Mouse (Mus musculus) kidney, postnatal 36 days (tissue): Measurements from ENCODE around the gene Upb1.
"Not testable (repeated sequence)": the region's sequence is repeated elsewhere in the genome, so short reads cannot be mapped to it uniquely, and the experiment has no call there.

ENCODE experiments used
- DNase-seq, 2 experiments: peaks; one replicate each; pipeline ENCODE4 v3.0.0; 2021 to 2022; ENCODE audit warnings: mixed read lengths in 2 of 2

Upb1 gene

DNA sequence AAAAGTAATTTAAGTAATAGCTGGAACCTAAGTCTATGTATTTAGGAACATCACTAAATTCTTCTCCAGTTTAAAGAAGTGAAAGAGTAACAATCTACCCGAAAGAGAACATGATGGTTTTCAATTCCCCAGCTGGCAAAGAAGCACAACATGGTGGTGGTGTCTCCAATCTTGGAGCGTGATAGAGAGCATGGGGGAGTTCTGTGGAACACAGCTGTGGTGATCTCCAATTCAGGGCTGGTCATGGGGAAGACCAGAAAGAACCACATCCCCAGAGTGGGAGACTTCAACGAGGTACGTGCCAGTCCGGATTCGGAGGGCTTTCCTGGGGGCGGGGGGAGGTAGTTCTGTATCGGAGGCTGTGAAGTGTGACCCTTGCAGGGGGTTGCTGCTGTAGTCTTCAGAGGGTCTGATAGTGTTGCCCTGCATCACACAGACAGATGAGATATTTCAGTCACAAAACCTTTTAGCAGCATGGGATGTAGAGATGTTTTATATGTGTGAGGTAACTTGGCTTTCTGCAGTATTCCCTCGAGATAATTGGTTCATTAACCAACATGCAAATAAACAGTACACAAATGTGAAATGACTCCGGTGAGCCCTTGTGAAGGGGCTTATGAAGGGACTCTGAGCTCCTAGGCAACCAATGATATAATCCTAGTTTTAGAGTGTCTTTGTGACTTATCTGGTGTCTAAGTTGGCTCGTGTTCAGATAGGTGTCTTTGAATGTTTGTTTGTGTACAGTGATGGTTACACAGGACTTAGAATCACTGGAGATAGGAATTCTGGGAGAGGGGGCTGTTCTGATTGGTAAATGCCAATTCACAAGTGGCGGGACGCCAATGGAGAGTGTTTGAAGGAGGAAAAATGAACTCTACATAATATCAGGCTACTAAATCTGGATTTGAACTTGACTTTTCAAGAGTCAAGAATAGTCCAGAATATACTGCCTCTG lies 27.4 kb downstream of the Upb1 start:
- no peak for DNase-seq

DNA sequence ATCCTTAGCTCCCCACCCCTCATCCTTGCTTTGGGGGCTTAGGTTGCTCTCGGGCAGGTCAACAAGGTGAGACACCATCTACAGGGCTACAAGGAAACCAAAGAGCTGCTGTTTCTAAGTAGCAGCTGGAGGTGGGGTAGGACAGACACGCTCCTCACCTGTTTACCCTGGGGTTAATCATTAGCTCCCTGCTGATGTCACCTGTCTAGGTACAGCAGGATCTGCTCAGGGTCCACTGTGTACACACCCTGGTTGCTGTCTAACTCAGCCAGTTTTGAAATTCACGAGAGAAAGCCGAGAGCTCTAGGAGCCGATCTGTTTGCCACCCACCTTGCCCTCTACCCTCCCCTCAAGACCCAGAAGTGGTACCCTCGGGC lies 28.1 kb downstream of the Upb1 start:
- peak; percentile 77 to 92 for DNase-seq

DNA sequence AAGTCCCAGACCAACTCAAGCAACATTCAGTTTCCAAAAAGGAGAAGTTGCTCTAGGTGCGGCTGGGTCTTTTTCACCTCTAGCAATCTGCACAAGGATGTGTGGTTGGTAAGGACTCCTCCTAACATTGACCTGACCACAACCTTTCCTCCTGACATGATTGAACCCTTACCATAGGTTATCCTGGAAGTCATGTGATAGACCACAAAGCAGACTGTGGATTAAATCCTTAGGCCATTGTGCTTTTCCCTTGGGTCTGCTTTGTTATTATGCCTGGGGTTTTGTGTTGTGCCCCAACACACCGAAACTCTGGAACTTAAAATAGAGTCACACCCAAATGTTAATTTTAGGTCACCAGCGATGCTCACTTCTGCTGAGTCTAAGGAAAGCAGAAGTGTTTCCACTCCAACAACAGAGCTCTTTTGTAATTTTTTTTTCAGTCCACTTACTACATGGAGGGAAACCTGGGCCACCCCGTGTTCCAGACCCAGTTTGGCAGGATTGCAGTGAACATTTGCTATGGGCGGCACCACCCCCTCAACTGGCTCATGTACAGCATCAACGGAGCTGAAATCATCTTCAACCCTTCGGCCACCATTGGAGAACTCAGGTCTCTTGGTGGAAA lies 28.7 kb downstream of the Upb1 start:
- DNase-seq: no peak

DNA sequence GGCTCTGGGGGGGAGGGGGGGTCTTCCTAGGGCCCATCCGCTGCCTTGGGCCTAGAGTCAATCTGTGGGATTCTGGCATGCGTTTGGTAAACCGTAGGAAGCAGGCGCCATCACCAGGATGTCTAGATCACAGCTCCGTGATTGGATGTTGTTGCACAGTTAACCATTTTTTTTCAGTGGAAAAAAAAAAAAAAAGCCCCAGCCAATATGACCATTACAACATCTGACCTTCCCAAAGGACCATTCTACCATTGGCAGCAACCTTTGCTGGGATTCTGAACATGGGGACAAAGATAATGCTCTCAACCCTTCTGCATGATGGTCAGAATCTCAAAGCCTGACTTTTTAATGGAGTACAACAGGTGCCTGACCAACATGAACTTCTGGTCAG lies 29.2 kb downstream of the Upb1 start:
- no peak for DNase-seq

DNA sequence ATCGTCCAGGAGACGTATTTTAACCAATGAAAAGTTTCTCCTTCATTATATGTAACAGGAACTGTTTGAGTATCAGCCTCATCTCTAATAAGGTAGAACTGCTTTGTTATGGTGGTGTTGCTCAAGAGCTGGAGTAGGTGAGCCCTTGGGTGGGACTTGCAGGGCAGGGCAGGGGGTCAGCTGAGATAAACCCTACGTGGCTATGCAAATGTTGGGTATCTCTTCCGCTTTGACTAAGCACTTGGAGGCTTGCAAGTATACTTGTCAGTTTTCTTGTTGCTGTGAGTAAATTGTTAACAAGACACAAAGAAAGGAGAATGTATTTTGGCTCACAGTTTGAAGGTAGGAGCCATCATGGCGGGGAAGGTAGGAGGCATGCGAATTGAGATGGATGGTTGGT lies 29.7 kb downstream of the Upb1 start:
- DNase-seq: no peak

DNA sequence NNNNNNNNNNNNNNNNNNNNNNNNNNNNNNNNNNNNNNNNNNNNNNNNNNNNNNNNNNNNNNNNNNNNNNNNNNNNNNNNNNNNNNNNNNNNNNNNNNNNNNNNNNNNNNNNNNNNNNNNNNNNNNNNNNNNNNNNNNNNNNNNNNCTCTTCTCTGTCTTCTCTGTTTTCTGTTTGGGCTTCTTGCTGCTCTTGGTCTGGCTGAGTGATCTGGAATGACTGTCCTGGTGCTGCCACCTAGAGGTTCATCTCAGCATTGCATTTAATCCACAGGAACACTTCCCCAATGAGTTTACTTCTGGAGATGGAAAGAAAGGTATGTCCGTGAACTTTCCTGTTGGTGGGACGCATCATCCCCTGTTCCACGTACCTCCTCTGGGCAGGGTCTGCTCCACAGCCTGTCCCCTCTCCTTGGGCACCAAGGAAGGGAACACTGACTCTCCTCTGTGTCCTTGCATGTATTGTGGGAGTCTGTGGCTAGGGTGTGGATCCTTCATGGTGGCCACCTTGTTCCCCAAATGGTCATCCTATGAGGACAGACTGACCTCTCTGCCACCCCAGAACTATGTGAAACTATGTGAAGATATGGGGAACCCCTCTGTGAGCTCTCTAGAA lies 35.8 kb downstream of the Upb1 start:
- DNase-seq: peak; percentile 83 to 92

DNA sequence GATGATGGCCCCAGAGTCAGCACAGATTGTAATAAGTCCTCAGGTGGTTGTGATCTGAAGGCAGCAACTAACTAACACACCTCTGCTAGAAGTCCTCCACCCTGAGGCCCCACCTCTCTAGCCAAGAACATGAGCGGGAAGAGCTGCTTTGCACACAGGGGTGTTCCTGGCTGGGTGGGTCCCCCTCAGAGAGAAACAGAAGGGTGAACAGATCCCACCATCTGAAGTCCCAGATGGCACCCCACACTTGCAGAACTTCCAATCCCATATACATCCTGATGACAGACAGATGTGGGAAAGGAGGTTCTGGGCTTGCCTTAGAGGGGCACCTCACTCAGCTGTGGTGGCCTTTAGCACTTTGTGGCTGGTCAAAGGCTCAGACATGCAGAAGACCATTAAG lies 36.4 kb downstream of the Upb1 start:
- DNase-seq: no peak

DNA sequence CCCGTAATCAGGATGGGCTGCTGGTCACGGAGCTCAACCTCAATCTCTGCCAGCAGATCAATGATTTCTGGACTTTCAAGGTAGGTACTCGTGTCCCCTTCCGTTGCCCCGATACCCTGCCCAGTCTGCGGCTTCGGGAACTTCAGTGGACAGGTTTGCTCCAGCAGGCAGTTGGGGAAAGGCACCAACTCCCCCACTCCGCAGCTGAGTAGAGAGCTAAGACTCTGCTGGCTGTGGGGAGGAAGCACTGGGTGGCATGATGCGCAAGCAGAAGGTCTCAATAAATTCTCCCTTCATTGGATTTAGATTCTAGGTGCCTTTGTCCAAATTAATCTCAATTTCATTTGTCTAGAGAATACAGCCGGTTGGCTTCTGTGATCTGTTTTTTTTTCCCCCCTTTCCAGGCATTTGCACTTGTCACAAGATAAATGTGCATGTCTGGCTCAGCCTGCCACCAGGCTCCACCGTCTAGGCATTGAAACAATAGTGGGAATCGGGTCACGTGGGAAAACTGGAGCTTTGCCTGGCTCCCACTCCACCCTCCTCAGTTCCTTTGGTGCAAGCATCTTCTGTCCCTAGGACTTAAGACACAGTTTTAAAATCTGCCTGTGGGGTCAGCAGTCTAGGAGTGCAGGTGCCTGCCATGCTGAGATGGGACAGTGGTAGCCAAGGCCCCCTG lies 37.4 kb downstream of the Upb1 start:
- peak; percentile 83 to 87 for DNase-seq

DNA sequence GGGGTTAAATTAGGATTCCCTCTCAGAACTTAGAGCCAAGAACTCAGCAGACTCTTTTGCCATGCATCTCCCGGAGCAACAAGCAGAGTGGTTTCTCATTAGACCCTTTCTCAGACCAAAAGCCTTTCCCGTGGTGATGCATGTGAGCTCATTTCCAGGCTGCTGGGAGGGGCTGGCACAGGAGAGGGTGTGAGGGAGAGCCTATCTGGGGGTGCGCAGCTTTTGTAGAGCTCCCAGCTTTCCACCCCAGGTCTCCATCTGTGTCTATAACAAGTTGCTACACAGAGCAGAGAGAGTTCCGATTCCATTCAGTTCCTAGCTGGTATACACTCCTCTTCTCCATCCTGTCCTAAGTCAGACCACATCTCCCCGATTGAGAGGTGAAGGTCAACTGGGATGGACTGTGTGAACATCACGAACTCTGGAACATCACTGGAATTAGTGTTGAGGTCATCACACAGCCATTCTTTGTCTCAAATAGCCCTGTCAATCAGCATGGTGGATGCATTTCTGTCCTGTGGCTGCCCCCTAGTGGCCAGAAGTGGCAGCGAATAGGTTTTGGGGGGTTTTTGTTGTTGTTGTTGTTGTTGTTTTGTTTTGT lies 38.4 kb downstream of the Upb1 start:
- DNase-seq: peak; percentile 48 to 76

DNA sequence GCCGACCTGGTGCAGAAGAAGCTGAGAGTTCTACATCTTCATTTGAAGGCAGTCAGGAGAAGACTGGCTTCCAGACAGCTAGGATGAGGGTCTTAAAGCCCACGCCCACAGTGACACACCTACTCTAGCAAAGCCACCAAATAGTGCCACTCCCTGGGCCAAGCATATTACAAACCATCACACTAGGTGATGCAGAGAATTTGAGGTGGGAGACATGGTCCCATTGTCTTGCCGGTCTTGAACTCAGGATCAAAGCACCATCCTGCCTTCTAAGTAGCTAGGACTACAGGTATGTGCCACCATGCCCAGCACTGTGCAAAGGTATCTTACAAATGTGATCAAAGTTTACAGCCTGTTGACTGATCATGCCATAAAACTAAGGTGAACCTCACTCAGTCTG lies 39.8 kb downstream of the Upb1 start:
- no peak for DNase-seq

DNA sequence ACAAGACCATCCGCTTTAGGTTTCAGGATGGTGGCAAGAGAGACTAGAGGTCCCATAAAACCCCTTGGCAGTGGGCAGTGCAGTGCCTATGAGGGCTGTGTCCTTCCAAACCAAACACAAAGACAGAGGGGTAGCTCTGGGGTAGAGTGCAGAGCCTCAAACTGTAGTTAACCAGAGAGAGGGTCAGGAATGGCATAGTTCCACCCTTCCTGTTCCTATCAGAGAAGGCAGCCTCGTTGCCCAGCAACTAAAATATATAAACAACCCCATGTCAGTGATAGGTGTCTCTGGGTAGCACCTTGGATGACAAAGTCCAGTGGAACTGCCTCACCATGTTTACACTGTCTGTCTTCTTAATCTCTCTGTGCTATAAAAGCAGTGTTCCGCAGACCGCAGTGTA lies 40.9 kb downstream of the Upb1 start:
- DNase-seq: no peak

DNA sequence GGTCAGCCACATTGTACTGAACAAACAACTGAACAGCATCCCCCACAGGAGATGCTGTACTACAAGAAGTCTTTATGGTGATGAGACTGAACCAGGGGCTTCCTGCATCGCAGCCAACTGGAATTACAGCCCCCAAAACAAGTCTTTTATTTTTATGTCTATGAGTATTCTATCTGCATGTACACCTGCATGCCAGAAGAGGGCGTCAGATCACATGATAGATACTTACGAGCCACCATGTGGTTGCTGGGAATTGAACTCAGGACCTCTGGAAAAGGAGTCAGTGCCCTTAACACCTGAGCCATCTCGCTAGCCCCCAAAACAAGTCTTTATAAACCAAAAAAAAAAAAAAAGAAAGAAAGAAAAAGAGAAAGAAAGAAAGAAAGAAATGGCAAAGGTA lies 42.1 kb downstream of the Upb1 start:
- DNase-seq: no peak

DNA sequence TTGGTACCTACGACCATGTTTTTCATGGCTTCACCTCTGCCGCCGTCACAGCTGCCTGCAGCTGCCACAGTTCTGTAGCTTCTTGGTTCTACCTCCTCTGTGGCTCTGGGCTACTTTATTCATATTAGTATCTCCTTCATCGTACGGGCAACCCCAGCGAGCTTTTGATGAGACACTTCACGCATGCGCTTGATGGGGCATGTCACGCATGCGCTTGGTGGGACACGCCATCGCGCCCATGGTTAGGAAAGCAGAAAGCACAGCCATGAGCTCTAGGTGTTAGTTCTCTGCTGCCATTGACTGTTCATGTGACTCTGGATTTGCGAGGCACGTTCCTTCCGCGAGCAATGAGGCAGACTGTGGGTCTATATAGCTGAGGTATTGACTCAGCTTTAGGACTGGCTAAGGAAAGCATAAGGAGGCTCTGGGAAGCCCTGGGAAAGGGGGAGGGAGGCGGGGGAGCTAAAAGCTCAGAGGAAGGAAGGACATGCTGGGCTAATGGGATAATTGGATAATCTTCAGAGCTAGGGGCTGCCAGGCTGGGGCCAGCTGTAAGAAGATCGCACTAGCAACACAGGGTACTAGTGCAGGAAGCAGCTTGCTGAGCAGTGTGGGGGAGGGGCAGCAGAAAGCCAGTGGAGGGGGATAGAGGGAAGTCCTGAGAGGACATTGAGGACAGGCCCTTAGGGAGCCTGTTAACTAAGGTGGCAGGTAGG lies 43.4 kb downstream of the Upb1 start:
- no peak for DNase-seq

DNA sequence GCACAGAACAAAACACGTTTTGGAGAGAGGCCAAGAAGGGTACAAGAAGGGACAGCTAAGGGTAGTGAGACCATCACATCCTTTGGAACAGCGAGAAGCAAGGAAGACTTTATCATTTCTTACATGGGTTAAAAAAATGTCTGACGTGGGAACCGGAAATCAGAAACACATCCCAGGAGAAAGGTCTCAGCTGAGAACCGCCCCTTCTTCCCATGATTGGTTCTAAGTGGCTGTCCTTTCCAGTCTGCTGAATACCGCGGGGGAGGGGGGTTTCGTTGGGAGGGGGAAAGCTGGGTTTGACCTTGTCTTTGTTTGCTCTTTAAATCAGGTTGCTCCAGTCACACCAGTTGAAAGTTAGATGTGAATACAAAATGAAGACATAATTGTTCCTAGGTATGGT lies 44.1 kb downstream of the Upb1 start:
- DNase-seq: no peak

DNA sequence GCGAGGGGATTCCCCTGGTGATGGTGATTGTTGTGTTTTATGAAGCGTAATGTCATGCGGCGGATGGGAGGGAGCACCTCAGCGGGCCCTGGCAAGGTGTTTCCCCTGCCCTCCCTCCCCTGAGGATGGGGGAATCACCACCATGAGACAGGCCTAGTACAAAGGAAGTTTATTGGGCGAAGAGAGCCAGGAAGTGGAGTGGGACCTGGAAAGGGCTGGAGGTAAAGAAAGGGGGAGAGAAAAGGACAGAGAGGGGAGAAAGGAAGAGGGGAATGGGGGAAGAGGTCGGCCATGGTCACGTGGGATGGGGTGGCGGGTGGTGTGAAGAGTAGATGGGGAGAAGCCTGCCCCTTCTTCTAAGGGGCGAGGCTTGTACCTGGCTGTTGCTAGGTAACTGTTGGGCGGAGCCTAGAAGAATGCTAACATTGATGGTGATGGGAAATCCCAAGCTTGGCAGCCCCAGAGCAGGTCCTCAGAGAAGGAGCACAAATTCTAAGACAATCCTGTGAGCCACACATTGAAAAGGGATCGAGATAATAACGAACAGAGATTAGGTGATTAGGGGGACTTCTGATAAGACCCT lies 45.7 kb downstream of the Upb1 start:
- DNase-seq: peak; percentile 43 to 48

DNA sequence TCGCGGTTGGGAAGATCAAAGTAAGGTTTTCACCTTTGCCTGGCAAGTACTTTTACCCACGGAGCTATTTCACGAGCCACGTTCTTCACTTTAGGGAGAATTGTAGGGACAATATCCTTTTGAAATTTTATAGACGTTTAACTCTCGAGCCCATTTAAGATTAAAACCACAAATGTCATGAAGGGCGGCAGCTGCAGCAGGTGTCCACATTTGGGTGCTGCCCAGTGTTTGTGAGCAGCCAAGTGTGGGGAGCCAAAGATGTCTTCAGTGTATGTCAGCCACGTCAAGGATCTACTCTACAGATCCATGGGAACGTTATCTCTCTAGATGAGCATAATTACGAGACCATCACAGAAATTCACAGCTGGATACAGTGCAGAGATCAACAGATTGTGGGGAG lies 46.6 kb downstream of the Upb1 start:
- DNase-seq: no peak

DNA sequence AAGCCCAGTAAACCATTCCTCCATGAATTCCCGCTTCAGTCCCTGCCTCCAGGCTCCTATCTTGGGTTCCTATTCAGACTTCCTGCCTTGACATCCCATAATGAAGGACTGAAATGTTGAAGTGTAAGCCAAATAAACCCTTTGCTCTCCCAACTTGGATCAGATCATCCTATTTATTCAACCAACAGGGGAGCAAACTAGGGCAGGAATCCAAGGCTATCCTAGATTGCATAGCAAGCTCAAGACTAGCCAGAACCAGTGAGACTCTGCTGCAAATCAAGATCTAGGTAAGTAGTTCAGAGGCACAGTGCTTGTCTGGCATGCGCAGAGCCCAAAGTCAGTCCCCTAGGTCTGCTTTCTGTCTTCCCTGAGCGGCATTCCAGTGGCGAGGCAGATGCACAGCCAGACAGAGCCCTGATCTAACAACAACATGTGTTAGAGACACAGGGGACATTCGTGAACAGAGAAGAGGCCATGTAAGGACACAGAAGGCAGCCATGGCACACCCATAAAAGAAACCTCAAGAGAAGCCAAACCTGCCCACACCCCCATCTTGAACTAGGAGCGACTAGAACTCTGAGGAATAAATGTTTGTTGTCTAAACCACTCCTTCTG lies 48.0 kb downstream of the Upb1 start:
- DNase-seq: no peak

DNA sequence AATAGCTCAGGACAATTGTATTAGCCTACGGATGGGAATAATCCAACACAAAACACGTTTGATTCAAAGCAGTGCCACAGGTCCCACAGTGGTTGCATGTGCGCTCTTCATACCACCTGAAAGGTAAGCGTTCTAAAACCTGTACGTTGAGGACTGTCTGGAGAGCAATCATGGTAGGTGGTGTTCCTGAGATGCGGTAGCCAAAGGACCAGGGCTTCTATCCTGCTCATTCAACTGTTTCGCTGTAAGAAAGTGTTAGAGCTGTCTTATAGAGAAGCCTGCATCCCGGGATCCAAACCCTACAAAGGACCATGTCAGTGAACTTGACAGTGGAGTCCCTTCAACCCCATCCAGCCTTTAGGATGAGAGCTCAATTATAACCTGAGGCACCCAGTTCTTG lies 49.4 kb downstream of the Upb1 start:
- no peak for DNase-seq

DNA sequence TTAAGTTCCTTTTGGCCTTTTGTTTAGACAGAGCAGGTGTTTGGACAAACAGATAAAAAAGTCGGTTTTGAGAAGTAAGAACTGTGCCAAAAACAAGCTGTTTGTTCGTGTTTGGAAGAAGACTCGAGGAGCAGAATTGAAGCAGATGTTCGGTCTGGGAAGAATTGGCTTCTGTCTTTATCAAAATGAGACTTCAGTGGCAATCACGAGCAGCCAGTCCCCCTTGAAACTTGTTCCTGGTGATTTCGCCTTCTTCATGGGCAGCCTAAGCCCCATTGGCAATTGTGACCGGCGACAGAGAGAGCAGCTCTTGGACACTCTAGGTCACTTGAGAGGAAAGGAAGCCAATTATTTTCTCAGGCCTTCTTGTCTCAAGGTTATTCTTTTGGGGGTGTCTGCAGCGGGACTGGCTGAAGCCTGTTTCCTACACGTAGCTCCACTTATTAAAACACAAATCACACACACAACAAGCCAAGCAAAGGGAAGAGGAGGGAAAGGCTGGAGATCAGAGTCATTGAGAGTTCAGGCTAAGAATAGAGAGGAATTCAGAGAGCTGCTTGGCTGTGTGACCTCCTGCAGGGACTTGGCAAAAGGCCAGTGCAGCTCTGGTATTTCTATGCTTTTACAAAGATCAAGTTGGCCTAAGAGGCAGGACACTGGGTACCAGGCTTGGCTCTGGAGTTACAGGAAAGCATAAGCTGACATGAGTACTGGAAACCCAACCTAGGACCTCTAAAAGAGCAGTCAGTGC lies 50.3 kb downstream of the Upb1 start:
- peak; percentile 92 to 93 for DNase-seq

DNA sequence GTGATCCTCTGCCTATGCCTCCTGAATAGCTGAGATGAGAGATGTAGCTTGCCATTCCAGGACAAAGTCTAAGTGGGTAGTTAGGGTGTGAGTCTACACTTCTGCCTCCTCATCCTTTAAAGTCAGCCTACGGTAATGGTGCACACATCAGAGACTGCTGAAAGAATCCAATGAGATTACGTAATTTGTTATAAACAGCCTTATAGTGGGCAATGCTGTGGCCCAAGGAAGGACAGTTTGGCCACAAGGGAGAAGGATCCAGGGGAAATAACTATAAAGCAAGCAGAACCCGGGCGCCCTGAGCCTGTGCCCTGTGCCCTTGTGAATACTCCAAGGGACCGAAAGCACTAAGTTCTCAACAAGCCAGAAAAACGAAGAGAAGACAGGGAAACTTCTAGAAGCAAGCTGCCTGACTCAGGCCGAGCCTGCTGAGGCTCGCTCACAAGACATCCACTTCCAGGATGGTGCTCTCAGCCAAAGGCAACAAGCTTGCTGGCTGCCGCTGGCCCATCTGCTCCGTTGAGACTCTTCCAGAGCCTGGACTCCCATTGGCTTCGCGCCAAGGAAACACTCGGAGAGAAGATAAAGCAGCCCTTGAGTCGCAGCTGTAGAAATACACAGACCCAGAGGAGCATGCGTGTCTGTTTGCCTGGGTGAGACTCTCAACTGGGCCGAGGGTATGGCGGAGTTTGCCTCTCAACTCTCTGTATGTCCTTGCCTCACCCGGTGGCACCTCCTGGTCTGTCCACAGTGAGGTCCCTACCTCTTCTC lies 55.3 kb downstream of the Upb1 start:
- not testable (repeated sequence) for DNase-seq
